Mouse (Mus musculus) liver, embryonic 14.5 days (tissue): ENCODE measurements around the gene Bmp3.

Experiments used
- CTCF ChIP-seq: IDR thresholded peaks from 2 replicates; pipeline ENCODE4 v1.5.1; 2016; ENCODE audit warnings: antibody characterized with exemption, low read depth, control low read depth
- EP300 ChIP-seq: IDR thresholded peaks from 2 replicates; pipeline ENCODE4 v1.6.1; 2016; ENCODE audit warnings: antibody characterized with exemption, low read depth

DNA sequence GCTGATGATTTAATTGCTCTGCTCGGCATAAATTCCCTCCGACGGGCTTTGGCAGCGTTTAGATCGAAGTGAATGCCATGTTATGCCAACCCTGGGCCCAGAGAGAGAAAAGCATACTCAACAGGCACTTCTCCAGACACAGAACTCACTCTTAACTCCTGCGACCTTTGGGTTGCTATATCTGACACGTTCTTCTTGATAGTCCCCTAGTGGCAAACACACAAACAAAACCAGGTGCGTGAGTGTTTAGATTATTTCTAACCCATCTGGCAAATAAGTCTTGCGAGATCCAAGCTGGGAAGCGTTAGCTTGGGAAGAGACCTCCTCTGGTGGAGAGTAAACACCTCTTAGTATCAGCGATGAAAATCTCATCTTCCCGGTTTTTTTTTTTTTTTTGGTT, 1.5 kb downstream of the Bmp3 start:
- TF ChIP-seq CTCF, result no peak
- no peak for TF ChIP-seq EP300
